Mouse (Mus musculus) embryo, embryonic 9.5 days (tissue): Measurements from ENCODE around the gene Rbpj.

ENCODE experiments used
- DNase-seq: peaks from one replicate; pipeline ENCODE4 v3.0.0-alpha.2; 2017; ENCODE audit errors: extremely low spot score

Rbpj gene

DNA sequence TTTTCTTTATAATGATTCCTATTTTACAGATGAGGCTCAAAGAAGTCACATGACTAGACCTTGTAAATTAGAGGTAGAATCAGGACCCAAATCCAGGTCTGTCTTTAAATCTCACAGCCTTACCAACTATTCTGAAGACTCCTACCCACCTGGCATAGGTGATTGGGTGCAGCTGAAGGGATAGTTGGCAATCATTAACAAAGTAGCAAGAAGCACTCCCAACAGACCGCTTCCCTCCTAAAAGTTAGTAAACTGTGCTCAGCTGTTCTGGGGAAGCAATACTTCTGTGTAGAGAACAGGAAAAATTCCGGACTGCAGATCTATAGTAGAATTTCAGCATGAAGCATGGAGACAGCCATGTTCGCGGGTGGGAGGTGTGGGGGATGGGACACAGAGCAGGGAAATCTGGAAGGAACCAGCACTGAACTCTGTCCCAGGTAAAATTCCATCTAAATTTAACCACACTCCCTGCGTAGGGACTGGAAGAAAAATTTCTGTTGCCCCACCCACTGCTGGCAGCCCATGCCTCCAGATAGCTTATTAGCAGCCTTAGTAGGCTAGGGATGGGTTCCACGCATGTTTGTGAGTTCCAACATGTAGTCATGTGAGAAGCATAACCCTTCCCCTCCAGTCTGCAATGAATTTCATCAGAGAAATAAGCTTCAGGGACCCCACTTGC is 3.3 kb downstream of the Rbpj start:
- DNase-seq, result no peak

GRCm38 (mm10) chr5:53469777-53470131 is 3.8 kb downstream of the Rbpj start:
- no peak for DNase-seq

GRCm38 (mm10) chr5:53470141-53471079 is 4.5 kb downstream of the Rbpj start:
- DNase-seq, result no peak

DNA sequence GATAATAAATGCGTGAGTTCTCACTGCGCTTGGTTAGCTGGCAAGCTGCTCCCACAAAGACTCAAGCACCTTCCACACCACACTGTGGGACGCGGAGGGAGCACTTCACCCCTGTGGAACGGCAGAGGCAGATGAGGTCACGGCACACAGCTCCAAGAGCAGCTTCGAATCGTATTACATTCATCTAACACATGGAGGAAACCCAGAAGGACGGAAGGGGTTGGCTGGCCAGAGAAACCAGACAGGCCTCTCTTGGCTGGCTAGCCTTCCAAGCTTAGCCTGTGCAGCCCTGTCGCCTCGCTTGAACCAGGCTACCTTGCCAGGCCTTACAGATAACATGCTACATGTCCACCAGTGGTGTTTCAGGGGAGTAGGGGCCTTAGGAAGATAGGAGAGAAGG is 6.5 kb downstream of the Rbpj start:
- no peak for DNase-seq

GRCm38 (mm10) chr5:53479161-53479560 is 13.2 kb downstream of the Rbpj start:
- no peak for DNase-seq

DNA sequence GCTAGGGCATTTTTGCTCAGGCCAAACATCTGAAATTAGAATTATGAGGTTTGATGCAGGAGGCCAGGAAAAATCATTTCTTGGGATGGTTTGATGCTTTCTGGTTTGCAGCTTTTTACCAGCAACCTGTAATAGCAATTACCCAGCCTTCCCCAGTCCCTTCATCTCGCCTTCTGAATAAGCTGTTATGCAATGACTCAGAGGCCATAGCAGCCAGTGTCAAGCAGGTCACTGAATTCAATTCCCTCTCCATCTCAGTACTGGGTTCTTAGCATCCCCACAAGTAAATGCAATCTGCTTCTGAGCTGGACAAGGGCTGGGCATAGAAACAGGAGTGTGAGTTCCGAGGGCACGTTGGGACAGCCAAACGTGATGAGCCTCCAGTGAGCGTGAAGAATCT is 13.9 kb downstream of the Rbpj start:
- DNase-seq, result no peak

GRCm38 (mm10) chr5:53481021-53481420 is 15.1 kb downstream of the Rbpj start:
- DNase-seq, result no peak

- no peak for DNase-seq
Observed at GRCm38 (mm10) chr5:53485069-53485628, 19.2 kb downstream of the Rbpj start.

- no peak for DNase-seq
Observed at GRCm38 (mm10) chr5:53485934-53486475, 20.1 kb downstream of the Rbpj start.

- no peak for DNase-seq
Observed at GRCm38 (mm10) chr5:53486966-53487592, 21.1 kb downstream of the Rbpj start.

GRCm38 (mm10) chr5:53490697-53491099 is 24.7 kb downstream of the Rbpj start:
- DNase-seq, result no peak

GRCm38 (mm10) chr5:53493756-53494155 is 27.8 kb downstream of the Rbpj start:
- DNase-seq, result no peak

GRCm38 (mm10) chr5:53494536-53495159 is 28.7 kb downstream of the Rbpj start:
- no peak for DNase-seq

DNA sequence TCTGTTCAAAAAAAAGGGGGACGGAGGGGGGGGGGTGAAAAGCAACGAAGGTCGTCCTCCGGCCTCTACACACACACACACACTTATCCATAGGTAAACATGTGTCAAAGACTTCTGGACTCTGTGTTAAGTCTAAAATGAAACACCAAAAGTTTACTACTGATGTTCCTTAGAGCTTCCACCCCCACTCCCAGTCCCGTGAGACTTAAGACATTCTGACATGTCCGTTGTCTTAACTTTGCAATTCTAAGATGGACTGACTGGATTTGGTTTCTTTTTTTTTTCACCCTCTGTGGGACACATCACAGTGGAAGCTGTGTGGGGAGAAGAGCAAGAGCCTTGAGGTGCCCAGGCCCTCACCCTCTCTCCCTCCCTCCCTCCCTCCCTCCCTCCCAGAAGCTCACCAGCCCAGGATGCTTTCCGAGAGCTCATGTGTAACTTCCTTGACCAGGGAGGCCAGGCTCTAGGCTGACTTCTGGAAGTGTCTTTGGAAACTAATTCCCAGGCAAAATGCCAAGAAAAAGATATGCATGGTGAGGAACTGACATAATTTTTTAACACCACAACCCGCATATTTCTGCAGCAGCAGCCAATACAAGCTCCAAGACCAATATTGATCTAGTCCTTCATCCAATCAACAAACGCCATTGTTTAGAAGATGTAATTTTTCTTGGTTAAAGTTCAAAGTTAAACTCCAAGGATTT is 31.0 kb downstream of the Rbpj start:
- DNase-seq, result no peak

- DNase-seq, result no peak
Observed at GRCm38 (mm10) chr5:53499571-53499970, 33.6 kb downstream of the Rbpj start.

DNA sequence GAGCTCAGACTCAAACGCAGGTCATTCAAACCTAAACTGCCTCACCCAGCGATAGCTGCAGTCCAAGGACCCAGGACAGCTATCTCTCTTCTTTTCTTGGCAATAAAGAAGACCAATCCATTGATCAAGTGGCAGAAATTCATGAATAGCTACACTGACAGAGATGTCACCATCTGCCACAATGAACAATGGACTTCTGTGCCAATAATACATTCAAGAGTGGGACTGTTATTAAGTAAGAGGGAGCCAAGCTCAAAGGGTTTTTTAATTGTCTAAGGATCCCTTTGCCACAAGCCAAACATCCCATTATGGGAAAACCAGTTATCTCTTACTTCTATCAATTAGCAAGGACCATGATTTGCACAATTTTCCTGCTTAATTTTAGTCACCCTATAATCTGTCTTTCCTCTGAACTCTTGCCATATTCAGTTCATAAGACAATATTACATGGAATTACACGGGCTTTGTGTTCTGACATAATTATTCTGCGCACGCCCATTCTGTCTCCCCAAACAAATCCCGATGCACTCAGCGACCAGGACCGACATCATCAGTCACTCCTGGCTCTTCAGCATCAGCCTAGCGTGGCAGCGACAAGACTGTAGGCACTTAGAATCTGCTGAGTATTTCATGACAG is 34.7 kb downstream of the Rbpj start:
- DNase-seq, result no peak

DNA sequence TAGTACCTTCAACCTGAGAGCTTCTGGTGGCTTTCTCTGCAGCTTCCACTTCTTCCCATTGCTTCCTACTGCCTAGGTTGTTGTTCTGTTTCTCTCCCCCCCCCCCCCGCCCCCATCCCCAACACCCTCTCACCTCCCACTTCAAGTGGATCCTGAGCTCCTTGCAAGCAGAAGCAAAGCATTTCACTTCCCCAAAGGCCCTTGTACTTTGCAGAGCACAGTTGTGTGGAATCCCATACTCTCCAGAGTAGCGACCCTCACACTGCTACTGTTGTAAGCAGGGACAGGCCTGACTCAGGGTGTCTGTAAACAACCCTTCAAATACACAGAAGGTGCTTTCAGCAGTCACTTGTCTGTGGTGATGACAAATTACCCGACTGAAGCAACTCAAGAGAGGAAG is 37.3 kb downstream of the Rbpj start:
- DNase-seq, result no peak

- no peak for DNase-seq
Observed at GRCm38 (mm10) chr5:53505751-53506150, 39.8 kb downstream of the Rbpj start.

DNA sequence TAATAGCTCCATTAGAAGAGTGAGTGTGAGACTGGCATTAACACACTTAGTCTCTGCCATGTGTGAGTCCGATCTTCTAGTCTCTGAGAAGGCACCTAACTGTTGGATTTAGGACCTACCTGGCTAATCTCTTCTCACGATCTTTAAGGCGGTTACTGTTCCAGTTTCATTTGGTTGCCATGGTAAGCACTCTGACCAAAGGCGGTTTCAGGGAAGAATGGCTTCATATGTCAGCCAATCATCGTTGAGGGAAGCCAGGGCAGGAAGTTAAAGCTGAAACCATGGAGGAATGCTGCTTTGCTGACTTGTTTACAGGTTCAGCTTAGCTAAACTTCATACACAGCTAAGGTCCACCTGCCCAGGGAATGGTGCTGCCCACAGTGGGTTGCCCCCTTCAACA is 41.4 kb downstream of the Rbpj start:
- DNase-seq, result no peak

GRCm38 (mm10) chr5:53509465-53509864 is 43.5 kb downstream of the Rbpj start:
- DNase-seq, result no peak

DNA sequence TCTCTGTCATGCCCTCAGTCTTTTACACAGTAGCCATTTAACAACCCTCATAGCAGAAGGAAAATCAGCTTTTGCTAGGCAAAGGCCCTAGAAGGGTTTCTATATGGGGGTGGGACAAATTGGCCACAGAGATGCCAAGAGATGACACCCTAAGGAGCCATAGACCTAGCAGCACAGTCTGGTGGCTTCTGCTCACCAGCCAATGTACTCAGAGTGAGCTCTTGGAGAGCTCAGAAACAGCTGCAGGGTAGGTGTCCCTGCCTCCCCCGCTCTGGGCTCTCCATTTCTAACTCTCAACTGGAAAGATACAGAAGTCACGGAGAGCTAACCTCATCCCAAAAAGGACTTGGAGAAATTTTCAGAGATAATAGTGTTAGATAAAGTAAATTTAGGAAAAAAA is 44.0 kb downstream of the Rbpj start:
- DNase-seq, result no peak
